Mouse (Mus musculus) liver, embryonic 14.5 days (tissue): Measurements from ENCODE around the gene Casp9. TPM values are rescaled to one million over a fixed set of nuclear protein-coding genes. Genes with fewer than 3 reads are reported as not detected.

ENCODE experiments used
- ATAC-seq: fragments of 200-750 bp; cut with Nextera tagmentation; 2 replicates; pipeline ENCODE4 v1.8.0; 2017; ENCODE audit warnings: moderate number of reproducible peaks, mild to moderate bottlenecking, moderate library complexity; ENCODE audit not compliant: insufficient read depth
- DNase-seq, 3 experiments: peaks; one replicate each; pipeline ENCODE4 v3.0.0-alpha.2; 2012 to 2013; ENCODE audit warnings: low read depth in 3 of 3, low spot score in 3 of 3
- H3K27ac ChIP-seq: fragments of 300-500 bp; sonication (generic); 2 replicates; pipeline ENCODE4 v1.5.1; 2014; ENCODE audit warnings: moderate library complexity, mild to moderate bottlenecking, control low read depth, inconsistent platforms
- H3K27me3 ChIP-seq: fragments of 300-500 bp; sonication (generic); 2 replicates; pipeline ENCODE4 v1.6.1; 2014; ENCODE audit warnings: mild to moderate bottlenecking, low read length, moderate library complexity; ENCODE audit not compliant: control insufficient read depth, insufficient read depth
- H3K36me3 ChIP-seq: fragments of 300-500 bp; sonication (generic); replicated peaks from 2 replicates; pipeline ENCODE4 v1.6.1; 2014; ENCODE audit warnings: low read depth; ENCODE audit not compliant: control insufficient read depth, insufficient read depth
- H3K4me1 ChIP-seq, 2 experiments: fragments of 200-500 bp in 1 of 2; fragments of 300-500 bp in 1 of 2; sonication (generic) in 1 of 2; replicated peaks; 2 replicates each; pipeline ENCODE4 v1.6.1; 2012 to 2014; ENCODE audit warnings: antibody characterized with exemption in 1 of 2, inconsistent platforms in 1 of 2, low read length in 1 of 2; ENCODE audit not compliant: control insufficient read depth in 2 of 2, insufficient read depth in 2 of 2
- H3K4me2 ChIP-seq: fragments of 300-500 bp; sonication (generic); 2 replicates; pipeline ENCODE4 v1.6.1; 2014; ENCODE audit warnings: low read depth, mild to moderate bottlenecking, control low read depth, moderate library complexity
- H3K4me3 ChIP-seq, 2 experiments: fragments of 200-500 bp in 1 of 2; fragments of 300-500 bp in 1 of 2; sonication (generic) in 1 of 2; 2 replicates each; pipeline ENCODE4 v1.5.1; 2012 to 2014; ENCODE audit warnings: low read depth in 2 of 2, low read length in 2 of 2, mild to moderate bottlenecking in 2 of 2, control low read depth in 1 of 2, inconsistent platforms in 1 of 2, moderate library complexity in 1 of 2; ENCODE audit not compliant: insufficient read depth in 1 of 2
- H3K9ac ChIP-seq: fragments of 300-500 bp; sonication (generic); replicated peaks from 2 replicates; pipeline ENCODE4 v1.6.1; 2014; ENCODE audit warnings: mild to moderate bottlenecking, control low read depth, moderate library complexity
- H3K9me3 ChIP-seq: fragments of 300-500 bp; sonication (generic); 2 replicates; pipeline ENCODE4 v1.6.1; 2016; ENCODE audit warnings: low read length, mixed read lengths; ENCODE audit not compliant: control insufficient read depth
- CTCF ChIP-seq: IDR thresholded peaks from 2 replicates; pipeline ENCODE4 v1.5.1; 2016; ENCODE audit warnings: antibody characterized with exemption, low read depth, control low read depth
- EP300 ChIP-seq: IDR thresholded peaks from 2 replicates; pipeline ENCODE4 v1.6.1; 2016; ENCODE audit warnings: antibody characterized with exemption, low read depth
- WGBS: fragments of 180-500 bp; shearing (Covaris S2); extraction: QIAGEN DNeasy Blood & Tissue Kit; methylation state at CpG from one replicate; pipeline ENCODE4 v1.1.7; 2014; ENCODE audit not compliant: insufficient replicate concordance; 5-methylcytosine and 5-hydroxymethylcytosine counted together
- polyA plus RNA-seq, 2 experiments: library from polyadenylated mRNA; depleted of rRNA in 1 of 2; stranded (reverse) in 1 of 2; unstranded in 1 of 2; fragments of >200 nt; fragmentation: Nextera tagmentation in 1 of 2; extraction: Ambion mirVana in 1 of 2; gene quantifications; 2 replicates each; pipeline versions ENCODE4 v1.2.1 to v1.2.3; 2012 to 2014

Gene Casp9
- 7.5 and 7.6 TPM in 2 replicates for polyA plus RNA-seq (2012; rRNA removed)
- polyA plus RNA-seq (2014; fragmentation: Nextera tagmentation; extraction: Ambion mirVana): 5.8 and 6.5 TPM in 2 replicates

- ATAC-seq: peak; percentile 80
These were observed at the start of gene Casp9 for GRCm38 (mm10) chr4:141793282-141794151. Gene Casp9 (plus strand): TSS chr4:141793612.

GRCm38 (mm10) chr4:141746578-141747346 lies 46.6 kb upstream of the Casp9 start, which contains the start of gene Agmat:
Gene Agmat (plus strand): TSS chr4:141746672.
- TF ChIP-seq CTCF (no peak), EP300 (no peak)
- no peaks in the 10 kb centered on the region for H3K9me3 ChIP-seq
- ATAC-seq (no peak), DNase-seq (no peak)
- WGBS: 32% methylated on average over 25 of the region's 25 CpGs
- H3K27me3 ChIP-seq: no peaks in the 10 kb centered on the region
- no peaks in the 10 kb centered on the region for H3K36me3 ChIP-seq
- H3K4me1 ChIP-seq: peaks cover 11 to 22% of the 10 kb centered on the region in 2 experiments
- peak within 1 kb of the TSS; percentile 23 to 39 for H3K4me3 ChIP-seq
- no peak within 1 kb of the TSS; the same call in 1 of the 2 replicates for H3K27ac ChIP-seq
- H3K9ac ChIP-seq: 0 out of 2 replicates have a peak within 1 kb of the TSS, but pooled peaks have one; percentile 25
- peak within 1 kb of the TSS; percentile 41 for H3K4me2 ChIP-seq

More at GRCm38 (mm10) chr4:141793282-141794151, at the start of gene Casp9:
- WGBS: under 1% methylated on average over 67 of the region's 80 CpGs
- peak; percentile 94 to 96 (median 95) for DNase-seq
- Histone ChIP-seq H3K9me3 (no peaks in the 10 kb centered on the region), H3K4me2 (peak within 1 kb of the TSS; percentile 75), H3K4me3 (peak within 1 kb of the TSS; percentile 72 to 87), H3K4me1 (peaks cover 32 to 35% of the 10 kb centered on the region in 2 experiments), H3K36me3 (peaks cover 15% of the 10 kb centered on the region), H3K27me3 (no peaks in the 10 kb centered on the region), H3K27ac (peak within 1 kb of the TSS; percentile 90), H3K9ac (peak within 1 kb of the TSS; percentile 71)
- TF ChIP-seq EP300: no peak
- peak; percentile 23 for TF ChIP-seq CTCF

- peaks cover 23 to 34% of the 10 kb centered on the region in 2 experiments for H3K4me1 ChIP-seq
- no peaks in the 10 kb centered on the region for H3K27me3 ChIP-seq
- H3K36me3 ChIP-seq: no peaks in the 10 kb centered on the region
- no peak overlapping the region for H3K27ac ChIP-seq
- ATAC-seq (no peak), DNase-seq (no peak)
- WGBS: 52% methylated on average over 11 of the region's 11 CpGs
- TF ChIP-seq EP300: no peak
- TF ChIP-seq CTCF: no peak
- no peaks in the 10 kb centered on the region for H3K9me3 ChIP-seq
- H3K4me2 ChIP-seq: peak overlapping the region; percentile 15; the same call in 1 of the 2 replicates
- H3K9ac ChIP-seq: no peak overlapping the region
- H3K4me3 ChIP-seq: no peak overlapping the region
These were observed 43.9 kb upstream of the Casp9 start for GRCm38 (mm10) chr4:141749557-141749956.

GRCm38 (mm10) chr4:141750826-141751225 lies 42.6 kb upstream of the Casp9 start:
- Histone ChIP-seq H3K9ac (peak overlapping the region; percentile 61), H3K36me3 (no peaks in the 10 kb centered on the region), H3K9me3 (no peaks in the 10 kb centered on the region), H3K4me3 (no peak overlapping the region; a peak in 1 of 4 replicates), H3K4me1 (peaks cover 23 to 43% of the 10 kb centered on the region in 2 experiments), H3K27me3 (no peaks in the 10 kb centered on the region), H3K4me2 (peak overlapping the region; percentile 85), H3K27ac (peak overlapping the region; percentile 100)
- no peak for DNase-seq
- no peak for ATAC-seq
- TF ChIP-seq CTCF: no peak
- no peak for TF ChIP-seq EP300
- 58% methylated on average over 3 of the region's 3 CpGs for WGBS
